Mouse (Mus musculus): ENCODE data around the gene Mto1. TPM values are rescaled to one million over a fixed set of nuclear protein-coding genes. Genes with fewer than 3 reads are reported as not detected.

The Mto1 gene
- 20.3 and 23.0 TPM in 2 replicates for polyA plus RNA-seq (2021; fragmentation: Nextera tagmentation)
- long read RNA-seq, experiment 1, transcript Mto1-201 (12 exons, 2,366 nt): major isoform, 56 of 71 reads
- long read RNA-seq, experiment 1, partial matches to known transcripts: 4 of 71 reads
- long read RNA-seq, experiment 1, other reads (novel, unspliced or antisense): 8 of 71 reads
- long read RNA-seq, experiment 2, transcript Mto1-201 (12 exons, 2,366 nt): major isoform, 152 of 214 reads
- long read RNA-seq, experiment 2, partial matches to known transcripts: 5 of 214 reads
- long read RNA-seq, experiment 2, other reads (novel, unspliced or antisense): 55 of 214 reads

GRCm38 (mm10) chr9:78447973-78448873 is at the start of gene Mto1, which contains the start of gene Gm17324:
Gene Mto1, plus strand, starts transcription at chr9:78448208.
Gene Gm17324, minus strand, starts transcription at chr9:78448786.

GRCm38 (mm10) chr9:78442579-78443392 is 5.2 kb upstream of the Mto1 start, which contains the start of gene Cgas:
Gene Cgas, minus strand, starts transcription at chr9:78443237.

GRCm38 (mm10) chr9:78488890-78489420 is 40.9 kb downstream of the Mto1 start, which contains the start of gene Eef1a1:
Gene Eef1a1, minus strand, starts transcription at chr9:78489151.

Small RNAs within 50 kb of the gene (microRNA-seq; reads per million reads assigned to microRNA genes)
- gene Gm26377: not detected

Other genes starting within 250 kb of the Mto1 start
- gene Gsta1, start 217.6 kb upstream of the Mto1 start, polyA plus RNA-seq (2021; fragmentation: Nextera tagmentation): 0.28 TPM in 1 of 2 replicates, not detected in the other
- not detected in 2 replicates for gene Gm3776, start 191.1 kb upstream of the Mto1 start, polyA plus RNA-seq (2021; fragmentation: Nextera tagmentation)
- gene Gm10639, start 158.3 kb upstream of the Mto1 start, polyA plus RNA-seq (2021; fragmentation: Nextera tagmentation): not detected in 2 replicates
- gene Omt2a, start 133.4 kb upstream of the Mto1 start, polyA plus RNA-seq (2021; fragmentation: Nextera tagmentation): not detected in 2 replicates
- gene Omt2b, start 120.6 kb upstream of the Mto1 start, polyA plus RNA-seq (2021; fragmentation: Nextera tagmentation): not detected in 2 replicates
- gene Gsta2, start 92.4 kb upstream of the Mto1 start, polyA plus RNA-seq (2021; fragmentation: Nextera tagmentation): 0.85 and 0.90 TPM in 2 replicates
- not detected in 2 replicates for gene Dppa5a, start 80.0 kb upstream of the Mto1 start, polyA plus RNA-seq (2021; fragmentation: Nextera tagmentation)
- 0.06 and 1.3 TPM in 2 replicates for gene Ooep, start 69.5 kb upstream of the Mto1 start, polyA plus RNA-seq (2021; fragmentation: Nextera tagmentation)
- gene Ddx43, start 52.4 kb upstream of the Mto1 start, polyA plus RNA-seq (2021; fragmentation: Nextera tagmentation): not detected in 2 replicates
- 0.36 and 0.39 TPM in 2 replicates for gene Cgas, start 5.0 kb upstream of the Mto1 start, polyA plus RNA-seq (2021; fragmentation: Nextera tagmentation)
- 1.2 and 1.5 TPM in 2 replicates for gene Gm17324, start 578 bp downstream of the Mto1 start, polyA plus RNA-seq (2021; fragmentation: Nextera tagmentation)
- gene Eef1a1, start 40.9 kb downstream of the Mto1 start, polyA plus RNA-seq (2021; fragmentation: Nextera tagmentation): 1,170 and 1,347 TPM in 2 replicates
- gene Slc17a5, start 139.8 kb downstream of the Mto1 start, polyA plus RNA-seq (2021; fragmentation: Nextera tagmentation): 15.8 and 16.7 TPM in 2 replicates
- 1.0 and 1.1 TPM in 2 replicates for gene Cd109, start 167.3 kb downstream of the Mto1 start, polyA plus RNA-seq (2021; fragmentation: Nextera tagmentation)